Mouse (Mus musculus) liver, adult 2 months (tissue): ENCODE results near the gene Rarres1.

Experiments
- CTCF ChIP-seq: fragments of 200-500 bp; IDR thresholded peaks from 2 replicates; pipeline ENCODE4 v1.5.1; 2011; ENCODE audit warnings: low read depth, low read length, control low read depth
- POLR2A ChIP-seq: fragments of 200-500 bp; IDR thresholded peaks from 2 replicates; pipeline ENCODE4 v1.6.1; 2011; ENCODE audit warnings: low read length, control low read depth; ENCODE audit not compliant: insufficient read depth; ENCODE audit errors: extremely low read depth

DNA sequence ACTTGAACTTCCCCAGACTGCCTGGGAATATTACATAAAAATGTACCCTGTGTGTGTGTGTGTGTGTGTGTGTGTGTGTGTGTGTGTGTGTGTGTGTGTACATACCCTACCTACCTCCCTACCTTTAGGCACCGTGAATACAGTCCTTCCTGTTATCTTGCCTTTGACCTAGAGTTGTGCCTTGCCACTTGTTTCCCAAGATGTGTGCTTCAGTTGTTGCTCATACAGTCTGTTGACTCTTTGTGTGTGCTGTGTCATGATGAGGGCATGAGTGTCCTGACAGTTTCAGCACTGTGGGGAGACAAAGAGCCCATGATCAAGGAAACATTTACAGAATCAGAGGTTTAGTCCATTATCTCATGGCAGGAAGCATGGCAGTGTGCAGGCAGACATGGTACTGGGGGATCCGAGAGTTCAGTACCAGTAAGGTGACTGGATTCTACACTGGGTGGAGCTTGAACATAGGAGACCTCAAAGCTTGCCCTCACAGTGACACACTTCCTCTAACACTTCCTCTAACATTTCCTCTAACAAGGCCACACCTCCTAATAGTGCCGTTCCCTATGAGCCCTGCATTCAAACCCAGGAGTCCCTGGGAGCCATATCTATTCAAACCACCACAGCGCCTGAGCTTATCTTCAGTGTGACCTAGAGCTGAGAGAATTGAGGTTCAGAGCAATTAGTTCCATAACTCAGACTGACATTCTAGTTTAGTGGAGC is 43.8 kb downstream of the Rarres1 start:
- no peak for TF ChIP-seq CTCF
- TF ChIP-seq POLR2A, result no peak
